Mouse (Mus musculus) T-helper 1 cell (primary cell): ENCODE data around the gene Adgrf1.
"Not testable (repeated sequence)": the region's sequence is repeated elsewhere in the genome, so short reads cannot be mapped to it uniquely, and the experiment has no call there.

Experiments
- in situ Hi-C: fragments of 300-600 bp; cut with MboI, MseI; formaldehyde crosslinking; loops from one replicate; pipeline ENCODE4 v1.15.1; 2025; ENCODE audit warnings: high pct_unique_total_duplicates

The Adgrf1 gene

DNA sequence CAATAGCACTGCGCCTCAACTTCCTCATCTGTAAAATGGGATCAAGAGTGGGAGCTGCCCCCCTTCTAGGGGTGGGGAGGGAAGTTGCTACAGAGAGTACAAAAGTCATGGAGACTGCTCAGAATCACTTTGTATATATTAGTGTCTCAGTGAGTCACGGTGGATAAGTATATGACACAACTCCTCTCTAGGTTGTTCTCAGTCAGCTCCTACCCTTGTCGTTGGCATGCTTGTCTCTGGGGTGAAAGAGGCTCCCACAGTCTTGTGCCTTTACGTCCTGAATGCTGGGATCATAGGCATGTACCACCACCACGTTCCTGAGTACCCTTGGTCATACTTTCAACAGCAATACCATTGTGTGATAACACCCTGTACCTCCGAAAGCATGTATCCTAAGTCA, 4.2 kb upstream of the Adgrf1 start:
- in situ Hi-C loops = loop anchor here (5.0 to 10.0 kb wide), 2 partner anchors 191 to 339 kb away; no protein-coding TSS in a partner anchor

DNA sequence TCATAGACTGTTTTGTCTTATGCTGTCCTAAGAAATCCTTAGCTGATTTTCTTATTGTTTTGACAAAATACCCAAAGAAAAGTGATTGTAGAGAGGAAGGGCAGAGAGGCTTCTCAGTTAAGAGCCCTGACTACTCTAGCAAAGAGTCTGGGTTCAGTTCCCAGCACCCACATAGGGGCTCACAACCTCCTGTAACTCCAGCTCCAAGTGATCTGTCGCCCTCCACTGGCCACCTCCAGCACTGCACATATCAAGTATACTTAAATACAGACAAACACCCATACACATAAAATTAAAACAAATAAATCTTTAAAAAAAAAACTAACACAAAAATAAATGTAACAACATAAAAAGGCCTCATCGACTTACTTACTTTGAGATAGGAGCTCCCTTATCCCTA, 3.5 kb upstream of the Adgrf1 start:
- in situ Hi-C loops = loop anchor here (5.0 to 10.0 kb wide), 2 partner anchors 191 to 338 kb away; no protein-coding TSS in a partner anchor

DNA sequence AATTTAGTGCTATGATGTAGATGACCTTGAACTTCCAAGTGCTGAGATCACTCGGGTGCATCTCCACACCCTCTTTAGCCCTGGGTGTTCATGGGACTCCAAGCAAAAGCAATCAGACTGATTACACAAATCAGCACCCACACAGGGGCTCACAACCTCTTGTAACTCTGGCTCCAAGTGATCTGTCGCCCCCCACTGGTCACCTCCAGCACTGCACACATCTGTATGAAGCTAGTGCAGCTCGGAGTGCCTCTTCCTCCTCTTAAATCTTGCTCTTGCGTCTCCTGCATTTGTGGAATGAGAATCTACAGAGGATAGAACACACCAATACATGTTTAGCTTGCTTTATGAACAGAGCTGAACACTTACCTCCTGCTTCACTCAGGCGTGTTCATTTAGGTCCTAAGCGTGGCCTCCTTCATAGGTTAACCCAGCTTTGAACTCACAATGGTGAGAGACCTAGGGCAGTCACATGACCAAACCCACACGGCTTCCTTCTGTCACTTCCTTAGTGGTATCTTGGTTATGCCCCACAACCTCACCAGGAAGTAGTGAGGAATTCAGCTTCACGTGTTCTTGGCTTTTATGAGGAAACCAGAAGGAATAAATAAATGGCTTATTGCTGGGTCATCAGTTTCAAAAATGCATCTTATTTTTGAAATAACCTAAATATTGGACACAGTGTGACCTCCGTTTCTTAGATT, 2.9 kb upstream of the Adgrf1 start:
- in situ Hi-C loops = loop anchor here (5.0 to 10.0 kb wide), 2 partner anchors 190 to 338 kb away; no protein-coding TSS in a partner anchor

DNA sequence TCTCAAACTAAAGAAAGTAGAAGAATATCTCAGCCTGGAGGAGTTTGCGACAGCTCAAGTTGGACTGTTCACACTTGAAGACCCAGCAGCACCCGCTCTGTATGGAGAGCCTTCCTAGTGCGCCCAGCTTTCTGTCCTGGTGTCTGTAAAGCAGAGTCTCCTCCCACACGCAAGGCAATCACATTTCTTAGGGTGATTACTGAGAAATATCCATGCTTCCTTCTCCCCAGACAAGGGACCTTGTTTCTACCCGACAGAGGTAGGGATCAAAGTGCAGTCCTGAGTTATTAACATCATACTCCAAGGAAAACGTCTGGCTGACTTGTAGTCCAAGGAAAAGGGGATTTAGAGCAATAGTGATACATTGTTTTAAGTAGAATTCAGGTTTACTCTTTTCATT, 6.1 kb downstream of the Adgrf1 start:
- in situ Hi-C loops = no loop called here

DNA sequence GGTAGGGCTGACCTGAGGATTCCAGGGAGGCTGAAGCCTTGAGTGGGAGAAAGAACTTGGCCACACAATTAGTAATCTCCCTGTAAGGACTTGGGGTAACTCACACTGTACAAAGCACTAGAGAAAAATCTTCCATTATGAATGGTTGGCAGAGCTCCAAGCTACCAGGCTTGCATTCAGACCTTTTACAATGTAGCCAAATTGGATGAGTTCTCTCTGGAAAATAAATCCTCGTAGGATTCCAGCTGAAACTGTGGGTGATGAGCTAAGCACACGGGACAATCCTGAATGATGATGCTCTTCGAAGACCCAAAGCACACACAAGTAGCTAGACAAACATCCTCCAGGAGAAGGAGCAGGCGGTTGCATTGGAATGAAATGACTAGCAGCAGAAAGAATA, 7.1 kb downstream of the Adgrf1 start:
- in situ Hi-C loops = no loop called here

DNA sequence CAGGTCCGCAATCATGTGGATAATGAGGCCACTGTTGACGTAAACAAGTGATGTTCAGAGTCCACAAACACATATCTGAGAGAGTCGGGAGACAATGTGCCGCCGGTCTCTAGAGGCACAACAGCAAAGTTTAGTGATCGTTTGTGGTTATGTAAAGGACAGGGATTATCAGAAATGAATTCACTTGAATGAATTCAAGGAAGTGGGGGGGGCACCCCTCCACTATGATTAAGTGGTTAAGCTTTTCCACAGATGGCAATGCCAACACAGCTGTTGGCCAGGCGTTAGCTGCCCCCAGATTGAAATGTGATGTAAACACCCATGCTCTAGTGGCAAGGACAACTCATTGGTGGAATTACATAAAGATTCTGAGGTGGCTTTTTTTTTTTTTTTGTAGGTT, 9.5 kb downstream of the Adgrf1 start:
- in situ Hi-C loops = no loop called here

DNA sequence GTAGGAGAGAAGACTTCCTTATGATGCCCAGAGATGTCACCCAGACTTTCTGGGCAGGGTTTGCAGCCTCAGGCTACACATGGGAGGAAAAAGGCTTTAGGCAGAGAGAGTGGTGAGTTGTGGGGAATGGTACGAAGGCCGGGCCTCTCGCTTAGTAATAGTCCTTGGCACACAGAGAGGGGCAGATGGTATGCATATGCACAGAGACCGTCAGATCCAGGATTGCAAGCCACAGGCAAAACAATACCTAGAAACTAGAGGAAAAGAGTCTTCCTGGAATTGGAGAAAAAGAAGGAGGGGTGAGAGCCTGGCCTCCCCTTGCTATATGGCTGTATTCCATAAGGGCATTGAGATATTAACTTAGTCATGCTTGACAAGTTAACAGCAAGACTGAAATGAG, 12.2 kb downstream of the Adgrf1 start:
- in situ Hi-C loops = no loop called here

DNA sequence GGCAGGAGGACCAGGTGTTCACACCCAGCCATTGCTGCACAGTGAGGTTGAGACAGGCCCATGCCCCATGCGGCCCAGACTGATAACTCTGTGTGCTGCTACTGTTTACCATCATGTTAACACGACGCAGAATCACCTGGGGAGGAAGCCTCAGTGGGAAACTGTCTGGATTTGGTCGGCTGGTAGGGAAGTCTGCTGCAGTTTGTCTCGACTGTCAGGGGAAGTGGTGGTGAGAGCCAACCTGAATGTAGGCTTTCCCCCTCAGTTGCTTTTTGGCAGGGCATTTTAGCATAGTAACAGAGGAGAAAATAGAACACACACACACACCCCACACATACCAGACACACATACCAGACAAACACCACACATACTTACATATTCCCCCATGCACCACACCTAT, 12.7 kb downstream of the Adgrf1 start:
- in situ Hi-C loops = no loop called here

DNA sequence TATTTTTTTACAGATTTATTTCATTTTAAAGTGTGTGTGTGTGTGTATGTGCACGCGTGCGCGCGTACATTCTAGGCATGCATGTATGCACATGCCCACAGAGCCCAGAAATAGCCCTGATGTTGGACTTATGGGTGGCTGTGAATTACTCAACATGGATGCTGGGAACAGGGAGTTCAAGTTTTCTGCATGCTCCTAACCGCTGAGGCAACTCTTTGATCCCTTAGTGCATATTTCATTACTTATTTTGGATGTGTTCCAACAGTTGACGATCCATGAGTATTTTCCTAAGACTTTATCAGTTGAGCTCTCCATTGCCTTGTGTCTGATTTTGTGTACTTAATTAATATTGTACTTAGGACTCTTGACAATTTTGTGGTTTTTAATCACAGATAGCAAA, 29.4 kb downstream of the Adgrf1 start:
- in situ Hi-C loops = no loop called here

DNA sequence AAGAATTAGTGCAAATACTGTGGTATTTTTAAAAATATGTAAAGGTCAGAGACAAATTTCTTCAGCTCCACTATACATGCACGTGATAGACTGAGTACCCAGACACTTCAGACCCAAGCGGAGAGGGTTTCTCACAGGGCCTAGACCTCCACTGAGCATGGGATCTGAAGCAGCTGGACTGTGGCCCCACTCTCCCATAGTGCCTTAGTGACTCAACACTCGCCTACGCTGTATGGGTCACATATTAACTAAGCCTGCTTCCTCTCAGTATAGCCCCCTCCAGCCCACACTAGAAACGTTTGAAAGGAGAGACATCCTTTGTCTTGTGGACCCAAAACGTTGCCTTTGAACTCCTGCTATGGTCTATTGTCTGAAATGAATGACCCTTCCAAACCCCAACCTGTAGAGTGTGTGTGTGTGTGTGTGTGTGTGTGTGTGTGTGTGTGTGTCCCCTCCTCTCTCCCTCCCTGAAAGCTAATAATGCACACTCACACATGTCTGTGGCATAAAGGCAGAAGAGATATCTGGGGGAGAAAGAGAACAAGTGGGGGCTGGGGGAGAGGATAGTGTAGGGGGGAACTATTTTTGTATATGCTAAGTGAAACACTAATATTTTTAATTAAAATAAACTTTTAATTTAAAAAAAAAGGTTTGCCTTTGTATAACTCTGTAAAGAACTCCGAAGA, 56.0 kb downstream of the Adgrf1 start:
- in situ Hi-C loops = no loop called here

DNA sequence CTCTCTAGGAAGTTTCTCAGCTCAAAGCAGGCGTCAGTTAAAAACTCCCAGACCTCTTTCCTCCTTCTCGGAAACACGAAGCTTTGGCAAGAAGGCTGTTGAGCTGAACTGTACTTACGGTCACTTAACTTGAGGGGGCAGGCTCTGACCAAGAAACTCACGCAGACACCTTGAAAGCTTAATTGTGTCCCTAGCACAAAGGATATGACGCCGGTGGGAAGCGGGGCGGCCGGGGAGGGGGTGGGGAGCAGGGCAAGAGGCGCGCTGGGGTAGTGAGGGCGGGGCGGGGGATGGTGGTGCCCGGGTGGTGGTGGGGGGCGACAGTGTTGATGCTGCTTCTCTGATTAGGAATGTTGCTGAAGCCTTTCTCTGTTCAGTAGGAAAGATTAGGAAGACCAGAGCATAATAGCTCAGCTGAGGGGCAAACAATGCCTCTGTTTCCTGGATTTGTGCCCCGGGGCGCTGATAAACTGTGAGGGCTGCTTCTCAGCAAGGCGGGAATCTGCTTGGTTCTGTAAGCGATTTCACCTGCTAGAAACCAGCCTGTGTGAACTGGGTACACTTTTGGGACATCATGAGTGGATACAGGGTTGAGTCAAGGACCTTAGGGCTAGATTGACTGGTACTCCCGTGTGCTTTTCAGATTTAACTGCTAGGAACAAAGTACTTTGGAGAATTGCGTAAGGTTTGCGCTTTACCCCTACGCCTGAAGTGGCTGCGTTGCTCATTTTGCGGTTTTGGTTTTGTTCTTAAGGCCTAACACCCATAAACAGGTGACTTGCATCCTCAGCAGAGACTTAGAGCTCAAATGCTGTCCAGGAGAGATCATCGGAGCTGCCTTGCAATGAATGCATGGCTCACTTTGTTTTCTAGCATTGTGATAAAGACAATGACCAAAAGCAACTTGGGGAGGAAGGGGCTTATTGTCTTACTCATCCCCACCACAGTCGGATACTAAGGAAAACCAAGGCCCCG, 56.9 kb downstream of the Adgrf1 start:
- in situ Hi-C loops = no loop called here

DNA sequence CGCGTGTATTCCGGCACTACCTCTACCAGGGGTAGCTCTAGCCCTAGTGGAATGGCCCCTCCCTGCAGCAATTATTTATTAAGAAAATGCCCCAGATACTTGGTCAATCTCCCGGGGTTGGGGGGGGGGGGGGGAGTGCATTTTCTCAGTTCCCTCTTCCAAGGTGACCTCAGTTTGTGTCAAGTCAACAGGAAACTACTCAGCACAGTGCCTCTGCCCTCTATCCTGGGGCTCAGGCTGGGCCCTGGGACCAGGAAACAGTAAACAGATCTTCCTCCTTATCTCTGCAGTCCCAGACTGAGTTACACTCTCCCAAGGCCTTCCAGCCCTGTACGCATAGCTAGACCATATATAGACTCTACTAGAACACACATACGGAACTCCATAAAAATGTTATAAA, 57.7 kb downstream of the Adgrf1 start:
- in situ Hi-C loops = no loop called here

DNA sequence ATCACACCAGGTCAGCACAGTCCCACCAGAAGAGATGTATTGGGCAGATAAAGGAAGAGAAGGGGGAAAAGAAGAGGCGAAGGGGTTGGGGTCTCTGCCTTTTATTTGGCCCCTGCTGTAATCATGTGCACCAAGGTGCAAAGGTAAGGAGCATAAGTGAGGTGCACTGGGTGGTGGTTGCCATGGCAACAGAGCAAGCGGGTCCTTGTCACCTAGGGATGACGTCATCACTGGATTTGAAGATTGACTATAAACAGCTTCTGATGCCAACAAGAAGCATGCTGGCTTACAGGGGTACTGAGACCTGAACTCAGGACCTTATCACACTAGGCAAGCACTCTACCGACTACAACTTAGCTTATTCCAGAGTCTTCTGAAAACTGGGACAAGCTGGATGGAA, 59.1 kb downstream of the Adgrf1 start:
- in situ Hi-C loops = no loop called here

DNA sequence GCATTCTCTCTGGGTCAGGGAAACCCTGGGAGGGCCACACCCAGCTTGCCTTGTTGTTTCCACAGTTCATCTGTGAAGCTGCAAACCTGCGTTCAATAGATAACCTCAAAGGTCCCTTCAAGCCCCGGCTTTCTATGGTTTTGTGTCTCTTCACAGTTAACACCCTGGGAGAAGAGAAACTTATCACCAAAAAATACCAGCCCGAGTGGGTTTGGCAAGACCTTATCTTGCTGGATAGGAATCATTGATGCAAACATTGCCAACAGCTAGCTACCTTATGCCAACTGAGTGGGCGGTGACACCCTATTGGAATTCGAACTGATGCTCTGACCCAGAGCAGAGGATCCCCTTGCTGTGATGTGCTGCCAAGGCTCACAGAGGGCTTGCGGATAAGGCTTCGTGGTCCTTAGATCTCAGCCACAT, 59.6 kb downstream of the Adgrf1 start:
- in situ Hi-C loops = no loop called here

DNA sequence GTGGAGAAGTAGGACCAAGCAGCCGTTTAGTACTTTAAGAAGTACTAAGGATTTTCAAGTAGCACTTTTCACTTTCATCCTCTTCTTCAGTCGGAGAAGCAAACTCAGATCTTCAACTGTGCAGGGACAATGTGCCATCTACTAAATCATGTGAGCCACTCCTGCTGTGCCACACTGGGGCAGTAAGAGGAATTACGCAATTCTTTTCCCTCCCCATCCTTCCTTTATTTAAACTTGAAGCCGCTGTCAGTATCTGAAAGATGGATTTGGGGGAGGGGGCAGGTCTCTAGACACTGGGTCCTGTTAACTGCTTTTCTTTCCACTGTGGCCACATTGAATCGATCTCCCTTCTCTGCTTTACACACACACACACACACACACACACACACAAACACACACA, 62.6 kb downstream of the Adgrf1 start:
- in situ Hi-C loops = no loop called here

DNA sequence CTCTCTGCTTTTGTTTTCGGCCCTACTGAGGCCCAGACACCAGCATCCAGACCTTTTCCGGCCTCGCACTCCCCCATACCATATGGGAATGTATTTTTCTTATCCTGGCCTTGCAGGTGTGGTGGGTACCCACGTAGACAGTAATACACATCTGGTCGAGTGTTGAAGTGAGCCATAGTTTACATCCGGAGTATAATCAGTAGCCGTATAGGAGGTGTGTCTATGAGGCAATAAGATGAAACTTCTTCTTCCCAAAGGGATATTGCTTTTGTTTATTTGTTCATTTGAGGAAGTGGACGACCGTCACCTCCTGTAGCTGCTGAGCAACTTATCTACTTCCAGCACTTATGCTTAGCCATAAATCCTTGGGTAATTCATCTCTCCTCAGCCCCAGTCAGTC, 63.9 kb downstream of the Adgrf1 start:
- in situ Hi-C loops = no loop called here

DNA sequence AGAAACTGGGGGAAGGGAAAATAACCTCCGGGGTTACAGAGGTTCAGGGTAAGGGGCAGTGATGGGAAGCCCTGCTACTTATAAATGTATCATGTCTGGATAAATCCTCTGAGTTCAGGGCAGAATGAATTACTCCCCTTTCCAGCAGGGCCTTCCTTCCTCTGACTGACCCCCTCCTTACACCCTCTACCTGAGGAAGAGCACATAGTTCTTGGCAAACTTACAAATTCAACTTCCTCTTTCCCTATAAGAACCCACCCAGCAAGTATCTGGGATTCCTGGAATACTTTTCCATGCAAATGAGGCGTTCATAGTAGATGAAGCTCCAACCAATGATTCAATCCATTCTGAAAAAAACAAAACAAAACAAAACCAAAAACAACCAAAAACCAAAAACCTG, 67.5 kb downstream of the Adgrf1 start:
- in situ Hi-C loops = no loop called here

DNA sequence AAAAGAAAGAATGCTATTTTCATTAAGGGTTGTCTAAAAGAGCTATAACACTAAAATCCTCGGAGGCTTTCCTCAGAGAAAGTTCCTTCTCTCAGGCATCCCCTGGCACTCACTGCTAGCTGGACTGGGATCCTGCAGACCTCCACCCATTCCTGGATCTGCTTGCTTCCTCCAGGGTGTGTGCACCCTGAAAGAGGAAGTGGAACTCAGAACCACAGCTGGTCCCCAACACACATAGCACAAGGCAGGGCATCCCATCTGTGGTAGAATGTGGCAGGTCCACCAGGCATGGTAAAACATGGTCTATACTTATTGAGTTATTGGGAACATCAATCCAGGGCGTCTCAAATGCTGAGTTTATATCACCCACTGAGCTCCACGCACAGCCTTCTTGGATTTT, 68.2 kb downstream of the Adgrf1 start:
- in situ Hi-C loops = no loop called here

DNA sequence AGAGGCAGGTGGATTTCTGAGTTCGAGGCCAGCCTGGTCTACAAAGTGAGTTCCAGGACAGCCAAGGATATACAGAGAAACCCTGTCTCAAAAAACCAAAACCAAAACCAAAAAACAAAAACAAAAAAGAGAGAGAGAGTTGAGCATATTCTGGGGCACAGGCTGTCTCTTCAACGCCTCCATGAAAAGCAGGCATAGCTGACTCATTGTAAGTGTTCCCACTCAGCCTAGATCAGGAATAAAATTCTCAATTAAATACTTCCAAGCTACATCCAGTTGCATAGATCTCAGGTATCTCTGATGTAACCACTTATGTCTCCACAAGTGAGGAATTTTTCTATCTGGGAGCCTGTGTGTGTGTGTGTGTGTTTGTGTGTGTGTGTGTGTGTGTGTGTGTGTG, 76.4 kb downstream of the Adgrf1 start:
- in situ Hi-C loops = not testable (repeated sequence)

DNA sequence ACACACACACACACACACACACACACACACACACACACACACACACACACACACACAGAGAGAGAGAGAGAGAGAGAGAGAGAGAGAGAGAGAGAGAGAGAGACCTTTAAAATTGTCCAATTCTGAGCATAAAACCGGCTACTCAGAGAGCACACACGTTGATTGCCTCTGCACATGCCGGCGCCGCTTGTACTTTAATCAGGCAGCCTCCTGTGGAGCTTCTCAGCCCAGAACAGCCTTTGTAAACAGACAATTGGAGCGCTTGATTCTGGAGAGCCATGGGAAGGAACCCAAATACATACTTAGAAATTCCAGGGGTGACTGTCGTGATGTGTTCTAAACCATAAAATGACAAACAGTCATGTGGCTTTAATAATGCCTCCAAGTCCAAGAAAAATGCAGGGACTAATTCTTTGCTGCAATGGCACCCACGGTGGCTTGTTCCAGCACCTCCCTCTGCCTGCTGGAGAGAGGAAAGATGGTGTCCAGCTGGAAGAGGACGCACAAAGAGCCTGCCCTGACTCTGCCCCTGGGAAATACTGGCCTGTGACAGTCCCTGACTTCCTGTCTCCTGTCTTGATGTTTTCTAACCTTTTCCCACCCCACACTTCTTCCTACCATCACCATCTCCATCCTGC, 87.9 kb downstream of the Adgrf1 start:
- in situ Hi-C loops = no loop called here

DNA sequence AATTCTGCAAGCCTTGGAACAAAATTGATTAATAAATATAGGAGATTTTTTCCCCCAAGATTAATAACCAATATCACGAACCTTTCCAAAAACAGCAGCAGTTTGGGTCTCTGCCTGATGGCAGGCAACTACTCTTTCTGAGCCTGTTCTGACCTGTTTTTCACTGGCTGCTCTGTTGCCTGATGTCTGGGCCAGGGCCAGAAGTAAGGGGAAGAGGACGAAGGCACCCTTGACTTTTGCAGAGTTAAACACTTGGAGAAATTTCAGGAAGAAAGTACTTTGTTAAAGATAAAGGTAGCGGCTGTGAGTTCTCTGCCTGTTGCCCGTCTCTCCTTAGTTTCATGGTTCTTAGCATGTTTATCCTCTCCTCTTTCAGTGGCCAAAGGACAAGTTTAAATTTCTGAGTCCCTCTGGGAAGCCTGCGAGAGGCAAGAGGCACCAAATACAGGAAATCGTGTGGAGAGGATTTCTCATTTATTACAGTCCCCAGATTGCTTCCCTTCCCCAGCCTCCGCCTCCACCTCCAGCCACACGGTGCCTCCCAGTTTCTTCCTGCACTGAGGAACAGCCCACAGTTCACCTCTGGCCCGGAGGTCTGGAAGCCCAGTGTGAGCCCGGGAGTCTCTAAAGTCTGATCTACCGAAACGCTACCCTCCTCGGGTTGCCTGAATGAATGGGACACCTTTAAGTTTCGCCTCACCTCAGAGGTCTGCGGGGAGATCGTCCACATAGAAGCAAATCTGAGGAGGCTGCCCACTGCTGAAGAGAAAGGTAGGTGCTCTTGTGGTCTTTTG, 89.9 kb downstream of the Adgrf1 start, which contains the start of gene Adgrf5:
Gene Adgrf5 (plus strand): TSS at position 626 of the 794 bp plus-strand sequence.
- in situ Hi-C loops = no loop called here
